Mouse (Mus musculus): Measurements from ENCODE around the gene Dhrs7b. TPM values are rescaled to one million over a fixed set of nuclear protein-coding genes. Genes with fewer than 3 reads are reported as not detected.
A peak's percentile ranks its signal among the peaks of the same experiment; 100 is the strongest.
"Not testable (repeated sequence)": the region's sequence is repeated elsewhere in the genome, so short reads cannot be mapped to it uniquely, and the experiment has no call there.

The Dhrs7b gene
- polyA plus RNA-seq, 1 experiment: 19.8 TPM

- Histone ChIP-seq H3K27me3 (ENCODE audit: control insufficient read depth, insufficient read depth, low read length) (no peaks in the 10 kb centered on the region), H3K4me1 (ENCODE audit: control insufficient read depth, insufficient read depth, low read length) (peaks cover 10% of the 10 kb centered on the region), H3K36me3 (ENCODE audit: control insufficient read depth, insufficient read depth, low read length) (no peaks in the 10 kb centered on the region; the same call in 1 of the 2 replicates), H3K27ac (ENCODE audit: control insufficient read depth, insufficient read depth, low read depth, low read length) (no peak overlapping the region; the same call in 1 of the 2 replicates), H3K4me3 (ENCODE audit: control insufficient read depth, low read depth, low read length) (no peak overlapping the region)
- TF ChIP-seq POLR2A (IDR thresholded peaks at IDR 0.05; ENCODE audit: control insufficient read depth, low read depth, low read length) (no peak), CTCF (IDR thresholded peaks at IDR 0.05; ENCODE audit: control insufficient read depth, insufficient read depth, insufficient replicate concordance, low read depth, low read length) (no peak)
Observed at GRCm38 (mm10) chr11:60808286-60809070, 22.0 kb upstream of the Dhrs7b start.

DNA sequence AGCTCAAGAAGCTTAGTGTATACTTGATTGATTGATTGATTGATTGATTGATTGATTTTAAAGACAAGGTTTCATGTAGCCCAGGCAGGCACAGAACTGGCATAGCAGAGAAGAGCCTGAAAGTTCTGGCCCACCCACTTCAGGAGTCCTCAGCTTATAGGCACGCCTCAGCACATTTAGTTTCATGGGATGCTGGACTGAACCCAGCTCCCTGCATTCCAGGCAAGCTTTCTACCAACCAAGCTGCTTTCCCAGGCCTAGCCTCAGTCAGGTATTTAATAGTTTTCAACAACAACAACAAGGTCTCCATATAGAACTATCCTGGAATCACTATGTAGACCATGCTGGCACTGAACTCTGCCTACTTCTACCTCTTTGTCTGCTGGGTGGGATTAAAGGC, 20.9 kb upstream of the Dhrs7b start:
- TF ChIP-seq CTCF (IDR thresholded peaks at IDR 0.05; ENCODE audit: control insufficient read depth, insufficient read depth, insufficient replicate concordance, low read depth, low read length): no peak
- no peak for TF ChIP-seq POLR2A (IDR thresholded peaks at IDR 0.05; ENCODE audit: control insufficient read depth, low read depth, low read length)
- no peaks in the 10 kb centered on the region for H3K27me3 ChIP-seq (ENCODE audit: control insufficient read depth, insufficient read depth, low read length)
- no peaks in the 10 kb centered on the region; the same call in 1 of the 2 replicates for H3K36me3 ChIP-seq (ENCODE audit: control insufficient read depth, insufficient read depth, low read length)
- peaks cover 10% of the 10 kb centered on the region for H3K4me1 ChIP-seq (ENCODE audit: control insufficient read depth, insufficient read depth, low read length)
- H3K27ac ChIP-seq (ENCODE audit: control insufficient read depth, insufficient read depth, low read depth, low read length): no peak overlapping the region
- H3K4me3 ChIP-seq (ENCODE audit: control insufficient read depth, low read depth, low read length): peak overlapping the region; percentile 82; the same call in 1 of the 2 replicates

DNA sequence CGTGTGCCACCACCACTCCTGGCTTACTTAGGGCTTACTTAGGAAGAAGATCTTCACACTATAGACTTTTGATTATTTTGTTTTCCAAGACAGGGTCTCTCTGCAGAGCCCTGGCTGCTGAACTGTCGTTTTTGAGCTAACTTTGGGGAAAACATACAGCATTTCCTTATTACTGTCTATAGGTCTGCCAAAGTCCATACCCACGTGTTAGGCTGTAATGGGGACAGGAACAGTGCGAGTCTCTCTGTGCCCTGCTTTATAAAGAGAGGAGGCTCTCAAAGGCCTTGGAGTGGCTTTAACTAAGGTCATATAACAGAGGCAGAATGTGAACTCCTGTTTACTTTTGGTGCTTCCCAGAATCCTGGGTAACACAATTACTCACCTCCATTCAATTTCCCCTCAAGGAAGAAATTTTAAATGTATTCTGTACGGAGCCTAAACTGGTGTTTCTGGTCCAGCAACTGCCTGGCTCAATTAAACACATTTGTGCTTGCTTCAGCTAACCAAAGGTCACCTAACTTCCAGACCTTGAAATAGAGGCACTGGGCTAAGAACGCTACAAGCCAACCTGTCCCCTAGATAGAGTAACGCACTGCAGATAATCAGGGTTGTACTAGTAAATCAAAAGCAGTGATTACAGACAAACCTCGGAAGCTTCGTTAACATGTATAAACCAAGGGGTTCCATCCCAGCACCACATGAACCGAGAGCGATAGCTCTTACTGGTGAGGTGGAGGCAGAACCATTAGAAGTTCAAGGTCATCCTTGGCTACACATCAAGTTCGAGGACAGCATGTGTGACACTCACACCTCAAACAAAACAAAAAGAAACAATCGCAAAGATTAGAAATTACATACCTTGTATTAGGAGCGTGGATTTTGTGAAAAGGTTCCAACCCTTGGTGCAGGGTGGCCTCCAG, 20.1 kb upstream of the Dhrs7b start:
- H3K27ac ChIP-seq (ENCODE audit: control insufficient read depth, insufficient read depth, low read depth, low read length): peak overlapping the region; percentile 55
- no peaks in the 10 kb centered on the region; the same call in 1 of the 2 replicates for H3K36me3 ChIP-seq (ENCODE audit: control insufficient read depth, insufficient read depth, low read length)
- H3K27me3 ChIP-seq (ENCODE audit: control insufficient read depth, insufficient read depth, low read length): no peaks in the 10 kb centered on the region
- H3K4me1 ChIP-seq (ENCODE audit: control insufficient read depth, insufficient read depth, low read length): peaks cover 10% of the 10 kb centered on the region
- TF ChIP-seq POLR2A (IDR thresholded peaks at IDR 0.05; ENCODE audit: control insufficient read depth, low read depth, low read length) (no peak), CTCF (IDR thresholded peaks at IDR 0.05; ENCODE audit: control insufficient read depth, insufficient read depth, insufficient replicate concordance, low read depth, low read length) (no peak)
- peak overlapping the region; percentile 82 for H3K4me3 ChIP-seq (ENCODE audit: control insufficient read depth, low read depth, low read length)

GRCm38 (mm10) chr11:60811054-60811460, 19.4 kb upstream of the Dhrs7b start:
- H3K4me3 ChIP-seq (ENCODE audit: control insufficient read depth, low read depth, low read length): peak overlapping the region; percentile 82
- no peaks in the 10 kb centered on the region for H3K27me3 ChIP-seq (ENCODE audit: control insufficient read depth, insufficient read depth, low read length)
- peak overlapping the region; percentile 62 for H3K27ac ChIP-seq (ENCODE audit: control insufficient read depth, insufficient read depth, low read depth, low read length)
- H3K4me1 ChIP-seq (ENCODE audit: control insufficient read depth, insufficient read depth, low read length): peaks cover 10% of the 10 kb centered on the region
- TF ChIP-seq CTCF (IDR thresholded peaks at IDR 0.05; ENCODE audit: control insufficient read depth, insufficient read depth, insufficient replicate concordance, low read depth, low read length) (no peak), POLR2A (IDR thresholded peaks at IDR 0.05; ENCODE audit: control insufficient read depth, low read depth, low read length) (peak; percentile 30; the same call in 1 of the 2 replicates)
- H3K36me3 ChIP-seq (ENCODE audit: control insufficient read depth, insufficient read depth, low read length): no peaks in the 10 kb centered on the region; the same call in 1 of the 2 replicates

- H3K36me3 ChIP-seq (ENCODE audit: control insufficient read depth, insufficient read depth, low read length); H3K27me3 ChIP-seq (ENCODE audit: control insufficient read depth, insufficient read depth, low read length): not testable (repeated sequence)
- Histone ChIP-seq H3K4me1 (ENCODE audit: control insufficient read depth, insufficient read depth, low read length) (peaks cover 10% of the 10 kb centered on the region), H3K27ac (ENCODE audit: control insufficient read depth, insufficient read depth, low read depth, low read length) (peak within 1 kb of the TSS; percentile 62), H3K4me3 (ENCODE audit: control insufficient read depth, low read depth, low read length) (peak within 1 kb of the TSS; percentile 82)
Observed at GRCm38 (mm10) chr11:60811618-60812017, 18.8 kb upstream of the Dhrs7b start, which contains the start of gene Shmt1. TSS of gene Shmt1 (minus strand) at chr11:60811718.

DNA sequence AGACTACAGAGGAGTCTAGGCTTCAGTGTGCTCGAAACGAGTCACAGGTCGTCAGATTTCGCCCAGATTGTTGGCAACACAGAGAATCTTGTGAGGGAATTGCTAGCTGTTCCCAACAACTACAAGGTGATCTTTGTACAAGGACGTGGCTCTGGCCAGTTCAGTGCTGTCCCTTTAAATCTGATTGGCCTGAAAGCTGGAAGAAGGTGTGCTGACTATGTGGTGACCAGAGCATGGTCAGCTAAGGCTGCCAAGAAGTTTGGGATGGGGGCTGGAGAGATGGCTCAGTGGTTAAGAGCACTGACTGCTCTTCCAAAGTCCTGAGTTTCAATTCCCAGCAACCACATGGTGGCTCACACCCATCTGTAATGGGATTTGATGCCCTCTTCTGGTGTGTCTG, 14.0 kb upstream of the Dhrs7b start:
- no peak for TF ChIP-seq CTCF (IDR thresholded peaks at IDR 0.05; ENCODE audit: control insufficient read depth, insufficient read depth, insufficient replicate concordance, low read depth, low read length)

DNA sequence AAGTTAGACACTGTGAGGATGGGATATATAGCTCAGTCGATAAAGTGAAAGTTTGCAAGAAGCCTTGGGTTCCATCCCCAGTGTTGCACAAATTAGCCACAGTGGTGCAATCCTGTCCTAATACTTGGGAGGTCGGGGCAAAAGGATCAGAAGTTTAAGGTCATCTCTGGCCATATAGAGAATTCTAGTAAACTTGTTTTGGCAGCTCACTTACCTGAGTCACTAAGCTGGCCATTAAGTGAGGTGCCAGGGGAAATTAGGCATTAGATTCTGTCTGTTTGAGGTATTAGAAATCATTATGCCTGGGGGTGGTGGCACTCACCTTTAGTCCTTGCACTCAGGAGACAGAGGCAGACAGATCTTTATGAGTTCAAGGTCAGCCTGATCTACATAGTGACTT, 6.7 kb upstream of the Dhrs7b start:
- no peaks in the 10 kb centered on the region for H3K36me3 ChIP-seq (ENCODE audit: control insufficient read depth, insufficient read depth, low read length)
- no peaks in the 10 kb centered on the region for H3K27me3 ChIP-seq (ENCODE audit: control insufficient read depth, insufficient read depth, low read length)
- TF ChIP-seq CTCF (IDR thresholded peaks at IDR 0.05; ENCODE audit: control insufficient read depth, insufficient read depth, insufficient replicate concordance, low read depth, low read length) (no peak), POLR2A (IDR thresholded peaks at IDR 0.05; ENCODE audit: control insufficient read depth, low read depth, low read length) (no peak)
- no peaks in the 10 kb centered on the region for H3K4me1 ChIP-seq (ENCODE audit: control insufficient read depth, insufficient read depth, low read length)
- H3K27ac ChIP-seq (ENCODE audit: control insufficient read depth, insufficient read depth, low read depth, low read length): no peak overlapping the region
- no peak overlapping the region for H3K4me3 ChIP-seq (ENCODE audit: control insufficient read depth, low read depth, low read length)

More for the DNA sequence above, 14.0 kb upstream of the Dhrs7b start:
- H3K27me3 ChIP-seq (ENCODE audit: control insufficient read depth, insufficient read depth, low read length): no peaks in the 10 kb centered on the region
- H3K4me1 ChIP-seq (ENCODE audit: control insufficient read depth, insufficient read depth, low read length): peaks cover 3% of the 10 kb centered on the region
- no peaks in the 10 kb centered on the region for H3K36me3 ChIP-seq (ENCODE audit: control insufficient read depth, insufficient read depth, low read length)
- no peak overlapping the region for H3K4me3 ChIP-seq (ENCODE audit: control insufficient read depth, low read depth, low read length)
- no peak overlapping the region for H3K27ac ChIP-seq (ENCODE audit: control insufficient read depth, insufficient read depth, low read depth, low read length)
